Comparison of ENCODE assay signal across 29 mouse cellular contexts in the genomic region with DNA sequence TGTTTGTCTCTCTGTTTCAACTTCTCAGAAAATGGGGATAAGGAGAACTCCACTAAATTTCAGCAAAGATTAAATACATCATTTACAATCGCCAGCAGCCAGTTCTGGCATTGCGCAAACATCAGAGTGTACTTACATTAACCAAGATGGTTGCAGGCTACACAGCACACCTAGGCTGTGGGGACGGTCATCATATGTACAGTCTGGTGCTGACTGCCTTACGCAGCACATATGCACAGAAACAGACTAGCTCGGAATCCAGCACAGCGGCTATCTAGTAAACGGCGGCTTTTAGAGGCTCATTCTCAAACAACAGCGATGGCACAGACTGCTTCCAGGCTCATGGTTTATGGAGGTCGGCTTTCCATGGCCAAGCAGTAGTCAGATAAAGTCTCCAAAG. TPM values are rescaled to one million over a fixed set of nuclear protein-coding genes. Genes with fewer than 3 reads are reported as not detected.
DNase-seq lines count a peak whose midpoint lies in the region; ATAC-seq and TF ChIP-seq lines count a peak whose summit lies in the region.
"Had no signal": no experiment of that assay in that cellular context is flagged by ENCODE, and none has a peak within 500 bp of the region (broad histone marks: within the 10 kb centered on the region; RNA-seq: fewer than 3 reads in every experiment).

No protein-coding gene starts in this region.

- TF ChIP-seq CTCF in hindbrain, postnatal 0 days (IDR thresholded peaks at IDR 0.05; ENCODE audit: low read depth): no peak

- DNase-seq in hindbrain, postnatal 0 days (ENCODE audit: low spot score): no peak
- no peak for DNase-seq in neural tube, embryonic 10.5 days (ENCODE audit: extremely low spot score, low spot score)
- DNase-seq in Muller cell, postnatal 12 days (ENCODE audit: inconsistent ontology term): no peak
- DNase-seq: adrenal gland, adult 8-10 months; cerebellum, adult 8-10 months; cerebellum, postnatal 25 days; gastrocnemius, postnatal 25 days; layer of hippocampus, postnatal 36 days; liver, postnatal 0 days; lung, postnatal 36 days; right cerebral cortex, postnatal 25 days; thymus, postnatal 4 days had no signal

- H3K4me3 ChIP-seq in hindbrain, postnatal 0 days (ENCODE audit: low read length): no peak overlapping the region
- H3K4me3 ChIP-seq in hindbrain, embryonic 13.5 days: no peak overlapping the region
- no peak overlapping the region for H3K4me3 ChIP-seq in neural tube, embryonic 15.5 days (replicated peaks)
- H3K4me3 ChIP-seq in stomach, embryonic 15.5 days (replicated peaks): no peak overlapping the region
- H3K4me3 ChIP-seq: forebrain, embryonic 10.5 days; forebrain, embryonic 15.5 days; heart, embryonic 10.5 days; heart, embryonic 15.5 days; hindbrain, embryonic 12.5 days; intestine, embryonic 15.5 days; liver, embryonic 12.5 days; megakaryocyte, embryonic 14.5 days; midbrain, embryonic 12.5 days; myocyte; neural tube, embryonic 13.5 days had no signal

- no peak overlapping the region for H3K27ac ChIP-seq in hindbrain, postnatal 0 days
- H3K27ac ChIP-seq in hindbrain, embryonic 13.5 days: no peak overlapping the region
- no peak overlapping the region for H3K27ac ChIP-seq in neural tube, embryonic 15.5 days (replicated peaks)
- peak overlapping the region; percentile 64 for H3K27ac ChIP-seq in stomach, embryonic 15.5 days
- H3K27ac ChIP-seq: forebrain, embryonic 10.5 days; forebrain, embryonic 15.5 days; heart, embryonic 10.5 days; heart, embryonic 15.5 days; hindbrain, embryonic 12.5 days; intestine, embryonic 15.5 days; liver, embryonic 12.5 days; midbrain, embryonic 12.5 days; neural tube, embryonic 13.5 days had no signal

- no peaks in the 10 kb centered on the region for H3K27me3 ChIP-seq in hindbrain, postnatal 0 days (ENCODE audit: insufficient read depth, low read length)
- H3K27me3 ChIP-seq in hindbrain, embryonic 13.5 days: no peaks in the 10 kb centered on the region
- no peaks in the 10 kb centered on the region for H3K27me3 ChIP-seq in neural tube, embryonic 15.5 days (replicated peaks)
- no peaks in the 10 kb centered on the region for H3K27me3 ChIP-seq in stomach, embryonic 15.5 days (replicated peaks)
- H3K27me3 ChIP-seq: forebrain, embryonic 15.5 days; heart, embryonic 15.5 days; hindbrain, embryonic 12.5 days; intestine, embryonic 15.5 days; liver, embryonic 12.5 days; megakaryocyte, embryonic 14.5 days; midbrain, embryonic 12.5 days; neural tube, embryonic 13.5 days had no signal

- 87% methylated on average over 10 of the region's 10 CpGs for WGBS in hindbrain, postnatal 0 days
- WGBS in hindbrain, embryonic 13.5 days: 95% methylated on average over 10 of the region's 10 CpGs
- 88% methylated on average over 10 of the region's 10 CpGs for WGBS in neural tube, embryonic 15.5 days
- WGBS in stomach, embryonic 15.5 days: 86% methylated on average over 10 of the region's 10 CpGs

- peak overlapping the region; percentile 27; the same call in 1 of the 2 replicates for H3K4me2 ChIP-seq in hindbrain, postnatal 0 days (ENCODE audit: low read depth, low read length)
- no peak overlapping the region for H3K4me2 ChIP-seq in hindbrain, embryonic 13.5 days
- H3K4me2 ChIP-seq in neural tube, embryonic 15.5 days: peak overlapping the region; percentile 25; the same call in 1 of the 2 replicates
- no peak overlapping the region for H3K4me2 ChIP-seq in stomach, embryonic 15.5 days
- H3K4me2 ChIP-seq: forebrain, embryonic 15.5 days; hindbrain, embryonic 12.5 days; intestine, embryonic 15.5 days; liver, embryonic 12.5 days; midbrain, embryonic 12.5 days; neural tube, embryonic 13.5 days had no signal

- no peaks in the 10 kb centered on the region for H3K4me1 ChIP-seq in hindbrain, postnatal 0 days (ENCODE audit: insufficient read depth, low read length)
- no peaks in the 10 kb centered on the region for H3K4me1 ChIP-seq in hindbrain, embryonic 13.5 days (replicated peaks)
- H3K4me1 ChIP-seq in neural tube, embryonic 15.5 days: peaks cover 10% of the 10 kb centered on the region
- no peaks in the 10 kb centered on the region for H3K4me1 ChIP-seq in stomach, embryonic 15.5 days
- H3K4me1 ChIP-seq: forebrain, embryonic 15.5 days; hindbrain, embryonic 12.5 days; intestine, embryonic 15.5 days; liver, embryonic 12.5 days; megakaryocyte, embryonic 14.5 days; midbrain, embryonic 12.5 days had no signal

- no peak overlapping the region for H3K9ac ChIP-seq in hindbrain, postnatal 0 days (replicated peaks; ENCODE audit: low read length)
- H3K9ac ChIP-seq in hindbrain, embryonic 13.5 days: no peak overlapping the region
- H3K9ac ChIP-seq in neural tube, embryonic 15.5 days (replicated peaks): no peak overlapping the region
- no peak overlapping the region for H3K9ac ChIP-seq in stomach, embryonic 15.5 days
- H3K9ac ChIP-seq: forebrain, embryonic 15.5 days; heart, embryonic 15.5 days; hindbrain, embryonic 12.5 days; intestine, embryonic 15.5 days; liver, embryonic 12.5 days; liver, postnatal 0 days; midbrain, embryonic 12.5 days; neural tube, embryonic 13.5 days had no signal

- H3K9me3 ChIP-seq in hindbrain, postnatal 0 days (ENCODE audit: low read length): no peaks in the 10 kb centered on the region
- no peaks in the 10 kb centered on the region for H3K9me3 ChIP-seq in hindbrain, embryonic 13.5 days
- H3K9me3 ChIP-seq in neural tube, embryonic 15.5 days (replicated peaks): no peaks in the 10 kb centered on the region
- no peaks in the 10 kb centered on the region for H3K9me3 ChIP-seq in stomach, embryonic 15.5 days
- H3K9me3 ChIP-seq: forebrain, embryonic 10.5 days; forebrain, embryonic 15.5 days; heart, embryonic 10.5 days; heart, embryonic 15.5 days; hindbrain, embryonic 12.5 days; intestine, embryonic 15.5 days; midbrain, embryonic 12.5 days; neural tube, embryonic 13.5 days had no signal

- no peaks in the 10 kb centered on the region for H3K36me3 ChIP-seq in hindbrain, postnatal 0 days (ENCODE audit: insufficient read depth, low read length)
- no peaks in the 10 kb centered on the region for H3K36me3 ChIP-seq in hindbrain, embryonic 13.5 days
- no peaks in the 10 kb centered on the region for H3K36me3 ChIP-seq in neural tube, embryonic 15.5 days
- H3K36me3 ChIP-seq in stomach, embryonic 15.5 days: no peaks in the 10 kb centered on the region
- H3K36me3 ChIP-seq: forebrain, embryonic 10.5 days; forebrain, embryonic 15.5 days; heart, embryonic 10.5 days; heart, embryonic 15.5 days; hindbrain, embryonic 12.5 days; intestine, embryonic 15.5 days; liver, embryonic 12.5 days; midbrain, embryonic 12.5 days; neural tube, embryonic 13.5 days had no signal

- ATAC-seq in hindbrain, postnatal 0 days: 0 out of 2 replicates have a peak, but pooled peaks have one; percentile 53
- ATAC-seq in hindbrain, embryonic 13.5 days (ENCODE audit: low FRiP score): no peak
- peak; percentile 41; the same call in 1 of the 2 replicates for ATAC-seq in neural tube, embryonic 15.5 days (ENCODE audit: low FRiP score)
- ATAC-seq in stomach, embryonic 15.5 days (ENCODE audit: insufficient read depth, low FRiP score, low read depth): no peak
- no peak for ATAC-seq in megakaryocyte, adult 5-6 weeks (ENCODE audit: poor library complexity, severe bottlenecking)
- ATAC-seq: activated CD4-positive, CD25-positive, alpha-beta regulatory T cell, adult 4 months; CD4-positive, CD25-positive, alpha-beta regulatory T cell, adult 4 months; forebrain, embryonic 15.5 days; intestine, embryonic 15.5 days; liver, embryonic 12.5 days; liver, postnatal 0 days had no signal

RNA-seq across cellular contexts. Expression of a gene that starts 54.3 kb away (rescaled TPM):
- total RNA-seq in hindbrain, postnatal 0 days (2014; rRNA removed): 94.5 and 101 TPM in 2 replicates
- 36.3 and 36.7 TPM in 2 replicates for polyA plus RNA-seq in hindbrain, postnatal 0 days (2015; fragmentation: Nextera tagmentation; extraction: Ambion mirVana)
- 36.6 and 38.9 TPM in 2 replicates for polyA plus RNA-seq in hindbrain, embryonic 13.5 days (2015; fragmentation: Nextera tagmentation; extraction: Ambion mirVana)
- 32.1 and 40.5 TPM in 2 replicates for polyA plus RNA-seq in neural tube, embryonic 15.5 days (2015; fragmentation: Nextera tagmentation; extraction: Ambion mirVana)
- polyA plus RNA-seq in stomach, embryonic 15.5 days (2015; fragmentation: Nextera tagmentation; extraction: Ambion mirVana): 11.6 and 13.7 TPM in 2 replicates
- 0.16 and 0.18 TPM in 2 replicates for total RNA-seq in megakaryocyte, adult 5-6 weeks (2015)
- 0.48 and 0.49 TPM in 2 replicates for total RNA-seq in megakaryocyte, adult 5-6 weeks (2017)
- polyA plus RNA-seq: activated CD4-positive, CD25-positive, alpha-beta regulatory T cell, adult 4 months; myocyte had no signal

Comparison
In these comparisons a context has a peak if more than half of its experiments do, and no peak if none do; other contexts are left out.
1. ATAC-seq: peak in hindbrain, postnatal 0 days (single experiment) and neural tube, embryonic 15.5 days (single experiment); none in hindbrain, embryonic 13.5 days (single experiment), stomach, embryonic 15.5 days (single experiment) and megakaryocyte, adult 5-6 weeks (single experiment).
2. H3K4me2 ChIP-seq: peak in hindbrain, postnatal 0 days (single experiment) and neural tube, embryonic 15.5 days (single experiment); none in hindbrain, embryonic 13.5 days (single experiment) and stomach, embryonic 15.5 days (single experiment).